Mouse (Mus musculus): ENCODE data around the gene Mmadhc. TPM values are rescaled to one million over a fixed set of nuclear protein-coding genes. Genes with fewer than 3 reads are reported as not detected.

The Mmadhc gene
- polyA plus RNA-seq (2012; rRNA removed): 48.4 and 58.6 TPM in 2 replicates

- peak within 1 kb of the TSS; percentile 95 for H3K27ac ChIP-seq (ENCODE audit: insufficient read depth, low read depth, low read length)
- peaks cover 19% of the 10 kb centered on the region for H3K4me1 ChIP-seq (ENCODE audit: control insufficient read depth, insufficient read depth, low read length)
- H3K4me3 ChIP-seq (ENCODE audit: insufficient read depth, low read depth, low read length): peak within 1 kb of the TSS; percentile 89
- peak; percentile 73 for TF ChIP-seq POLR2A (IDR thresholded peaks at IDR 0.05; ENCODE audit: low read depth, low read length)
- no peak for TF ChIP-seq CTCF (conservative IDR thresholded peaks at IDR 0.05; ENCODE audit: insufficient read depth, insufficient read length, low read depth, low read length)
- peak; percentile 97 for DNase-seq
- H3K27me3 ChIP-seq (replicated peaks; ENCODE audit: control insufficient read depth, insufficient read depth, low read length): no peaks in the 10 kb centered on the region
- WGBS: under 1% methylated on average over 58 of the region's 58 CpGs
- H3K36me3 ChIP-seq (ENCODE audit: control insufficient read depth, insufficient read depth, low read length): peaks cover 1% of the 10 kb centered on the region
These were observed at the start of gene Mmadhc for GRCm38 (mm10) chr2:50296109-50296986. Gene Mmadhc (minus strand): TSS chr2:50296801.

- TF ChIP-seq POLR2A (IDR thresholded peaks at IDR 0.05; ENCODE audit: low read depth, low read length) (no peak), CTCF (conservative IDR thresholded peaks at IDR 0.05; ENCODE audit: insufficient read depth, insufficient read length, low read depth, low read length) (no peak)
- H3K27ac ChIP-seq (ENCODE audit: insufficient read depth, low read depth, low read length): no peak overlapping the region
These were observed 47.0 kb upstream of the Mmadhc start for GRCm38 (mm10) chr2:50343598-50343997.

GRCm38 (mm10) chr2:50339061-50339460 is 42.5 kb upstream of the Mmadhc start:
- H3K27ac ChIP-seq (ENCODE audit: insufficient read depth, low read depth, low read length): no peak overlapping the region
- no peaks in the 10 kb centered on the region for H3K27me3 ChIP-seq (replicated peaks; ENCODE audit: control insufficient read depth, insufficient read depth, low read length)
- no peak overlapping the region for H3K4me3 ChIP-seq (ENCODE audit: insufficient read depth, low read depth, low read length)
- H3K4me1 ChIP-seq (ENCODE audit: control insufficient read depth, insufficient read depth, low read length): 0 out of 2 replicates have a peak, but pooled peaks cover 2% of the 10 kb centered on the region
- DNase-seq: peak; percentile 23
- no peaks in the 10 kb centered on the region for H3K36me3 ChIP-seq (ENCODE audit: control insufficient read depth, insufficient read depth, low read length)
- TF ChIP-seq POLR2A (IDR thresholded peaks at IDR 0.05; ENCODE audit: low read depth, low read length) (no peak), CTCF (conservative IDR thresholded peaks at IDR 0.05; ENCODE audit: insufficient read depth, insufficient read length, low read depth, low read length) (no peak)
- WGBS: 31% methylated on average over 3 of the region's 3 CpGs

More at GRCm38 (mm10) chr2:50343598-50343997, 47.0 kb upstream of the Mmadhc start:
- no peaks in the 10 kb centered on the region for H3K36me3 ChIP-seq (ENCODE audit: control insufficient read depth, insufficient read depth, low read length)
- H3K4me3 ChIP-seq (ENCODE audit: insufficient read depth, low read depth, low read length): no peak overlapping the region
- DNase-seq: no peak
- H3K4me1 ChIP-seq (ENCODE audit: control insufficient read depth, insufficient read depth, low read length): 0 out of 2 replicates have a peak, but pooled peaks cover 2% of the 10 kb centered on the region
- WGBS: 72% methylated on average over 8 of the region's 8 CpGs
- H3K27me3 ChIP-seq (replicated peaks; ENCODE audit: control insufficient read depth, insufficient read depth, low read length): no peaks in the 10 kb centered on the region

- Histone ChIP-seq H3K4me3 (ENCODE audit: insufficient read depth, low read depth, low read length) (no peak overlapping the region), H3K36me3 (ENCODE audit: control insufficient read depth, insufficient read depth, low read length) (no peaks in the 10 kb centered on the region), H3K27me3 (replicated peaks; ENCODE audit: control insufficient read depth, insufficient read depth, low read length) (no peaks in the 10 kb centered on the region), H3K27ac (ENCODE audit: insufficient read depth, low read depth, low read length) (no peak overlapping the region), H3K4me1 (ENCODE audit: control insufficient read depth, insufficient read depth, low read length) (0 out of 2 replicates have a peak, but pooled peaks cover 2% of the 10 kb centered on the region)
- 53% methylated on average over 1 of the region's 1 CpGs for WGBS
- no peak for DNase-seq
- TF ChIP-seq CTCF (conservative IDR thresholded peaks at IDR 0.05; ENCODE audit: insufficient read depth, insufficient read length, low read depth, low read length) (no peak), POLR2A (IDR thresholded peaks at IDR 0.05; ENCODE audit: low read depth, low read length) (no peak)
These were observed 41.0 kb upstream of the Mmadhc start for GRCm38 (mm10) chr2:50337596-50337995.

- no peak overlapping the region for H3K4me3 ChIP-seq (ENCODE audit: insufficient read depth, low read depth, low read length)
- H3K36me3 ChIP-seq (ENCODE audit: control insufficient read depth, insufficient read depth, low read length): no peaks in the 10 kb centered on the region
- H3K27ac ChIP-seq (ENCODE audit: insufficient read depth, low read depth, low read length): no peak overlapping the region
- no peak for DNase-seq
- no peaks in the 10 kb centered on the region for H3K27me3 ChIP-seq (replicated peaks; ENCODE audit: control insufficient read depth, insufficient read depth, low read length)
- no peaks in the 10 kb centered on the region for H3K4me1 ChIP-seq (ENCODE audit: control insufficient read depth, insufficient read depth, low read length)
- WGBS: 77% methylated on average over 5 of the region's 5 CpGs
- TF ChIP-seq CTCF (conservative IDR thresholded peaks at IDR 0.05; ENCODE audit: insufficient read depth, insufficient read length, low read depth, low read length): no peak
- no peak for TF ChIP-seq POLR2A (IDR thresholded peaks at IDR 0.05; ENCODE audit: low read depth, low read length)
These were observed 35.2 kb upstream of the Mmadhc start for GRCm38 (mm10) chr2:50331716-50332270.

- WGBS: 58% methylated on average over 4 of the region's 4 CpGs
- Histone ChIP-seq H3K36me3 (ENCODE audit: control insufficient read depth, insufficient read depth, low read length) (no peaks in the 10 kb centered on the region), H3K27me3 (replicated peaks; ENCODE audit: control insufficient read depth, insufficient read depth, low read length) (no peaks in the 10 kb centered on the region), H3K4me1 (ENCODE audit: control insufficient read depth, insufficient read depth, low read length) (no peaks in the 10 kb centered on the region), H3K4me3 (ENCODE audit: insufficient read depth, low read depth, low read length) (no peak overlapping the region), H3K27ac (ENCODE audit: insufficient read depth, low read depth, low read length) (no peak overlapping the region)
- TF ChIP-seq POLR2A (IDR thresholded peaks at IDR 0.05; ENCODE audit: low read depth, low read length): no peak
- no peak for TF ChIP-seq CTCF (conservative IDR thresholded peaks at IDR 0.05; ENCODE audit: insufficient read depth, insufficient read length, low read depth, low read length)
- no peak for DNase-seq
These were observed 31.6 kb upstream of the Mmadhc start for GRCm38 (mm10) chr2:50328181-50328580.

GRCm38 (mm10) chr2:50324799-50325198 is 28.2 kb upstream of the Mmadhc start:
- H3K4me1 ChIP-seq (ENCODE audit: control insufficient read depth, insufficient read depth, low read length): no peaks in the 10 kb centered on the region
- DNase-seq: no peak
- TF ChIP-seq CTCF (conservative IDR thresholded peaks at IDR 0.05; ENCODE audit: insufficient read depth, insufficient read length, low read depth, low read length) (no peak), POLR2A (IDR thresholded peaks at IDR 0.05; ENCODE audit: low read depth, low read length) (no peak)
- H3K4me3 ChIP-seq (ENCODE audit: insufficient read depth, low read depth, low read length): no peak overlapping the region
- no peak overlapping the region for H3K27ac ChIP-seq (ENCODE audit: insufficient read depth, low read depth, low read length)
- 78% methylated on average over 7 of the region's 7 CpGs for WGBS
- H3K27me3 ChIP-seq (replicated peaks; ENCODE audit: control insufficient read depth, insufficient read depth, low read length): no peaks in the 10 kb centered on the region
- no peaks in the 10 kb centered on the region for H3K36me3 ChIP-seq (ENCODE audit: control insufficient read depth, insufficient read depth, low read length)

Data from kidney, adult 2 months (tissue).